Mouse (Mus musculus) kidney, embryonic 16.5 days (tissue): ENCODE data around the gene Tent2. TPM values are rescaled to one million over a fixed set of nuclear protein-coding genes. Genes with fewer than 3 reads are reported as not detected.

Experiments used
- ATAC-seq: fragments of 200-750 bp; cut with Nextera tagmentation; 2 replicates; pipeline ENCODE4 v1.8.0; 2017; ENCODE audit warnings: moderate TSS enrichment; ENCODE audit not compliant: low FRiP score, low TSS enrichment
- H3K27ac ChIP-seq: fragments of 300-500 bp; sonication (generic); 2 replicates; pipeline ENCODE4 v1.5.1; 2014; ENCODE audit warnings: low read length
- H3K27me3 ChIP-seq: fragments of 300-500 bp; sonication (generic); 2 replicates; pipeline ENCODE4 v1.6.1; 2014; ENCODE audit warnings: low read length, control low read depth, mixed read lengths; ENCODE audit not compliant: insufficient read depth
- H3K36me3 ChIP-seq: fragments of 300-500 bp; sonication (generic); 2 replicates; pipeline ENCODE4 v1.6.1; 2014; ENCODE audit warnings: low read length, control low read depth, mixed read lengths; ENCODE audit not compliant: insufficient read depth
- H3K4me1 ChIP-seq: fragments of 300-500 bp; sonication (generic); 2 replicates; pipeline ENCODE4 v1.6.1; 2014; ENCODE audit warnings: low read length, control low read depth, mixed read lengths; ENCODE audit not compliant: insufficient read depth
- H3K4me2 ChIP-seq: fragments of 300-500 bp; sonication (generic); replicated peaks from 2 replicates; pipeline ENCODE4 v1.6.1; 2014; ENCODE audit warnings: low read depth, low read length
- H3K4me3 ChIP-seq: fragments of 300-500 bp; sonication (generic); 2 replicates; pipeline ENCODE4 v1.5.1; 2014; ENCODE audit warnings: mild to moderate bottlenecking, low read length
- H3K9ac ChIP-seq: fragments of 300-500 bp; sonication (generic); replicated peaks from 2 replicates; pipeline ENCODE4 v1.6.1; 2014; ENCODE audit warnings: low read length
- H3K9me3 ChIP-seq: fragments of 300-500 bp; sonication (generic); 2 replicates; pipeline ENCODE4 v1.6.1; 2016; ENCODE audit warnings: low read length, control low read depth
- WGBS: fragments of 180-500 bp; shearing (Covaris S2); extraction: QIAGEN DNeasy Blood & Tissue Kit; methylation state at CpG from one replicate; pipeline ENCODE4 v1.1.7; 2014; 5-methylcytosine and 5-hydroxymethylcytosine counted together
- polyA plus RNA-seq: library from polyadenylated mRNA; unstranded; fragments of >200 nt; fragmentation: Nextera tagmentation; extraction: Ambion mirVana; gene quantifications from 2 replicates; pipeline ENCODE4 v1.2.1, GENCODE M21; 2015

Gene Tent2
- 55.4 and 58.3 TPM in 2 replicates for polyA plus RNA-seq

DNA sequence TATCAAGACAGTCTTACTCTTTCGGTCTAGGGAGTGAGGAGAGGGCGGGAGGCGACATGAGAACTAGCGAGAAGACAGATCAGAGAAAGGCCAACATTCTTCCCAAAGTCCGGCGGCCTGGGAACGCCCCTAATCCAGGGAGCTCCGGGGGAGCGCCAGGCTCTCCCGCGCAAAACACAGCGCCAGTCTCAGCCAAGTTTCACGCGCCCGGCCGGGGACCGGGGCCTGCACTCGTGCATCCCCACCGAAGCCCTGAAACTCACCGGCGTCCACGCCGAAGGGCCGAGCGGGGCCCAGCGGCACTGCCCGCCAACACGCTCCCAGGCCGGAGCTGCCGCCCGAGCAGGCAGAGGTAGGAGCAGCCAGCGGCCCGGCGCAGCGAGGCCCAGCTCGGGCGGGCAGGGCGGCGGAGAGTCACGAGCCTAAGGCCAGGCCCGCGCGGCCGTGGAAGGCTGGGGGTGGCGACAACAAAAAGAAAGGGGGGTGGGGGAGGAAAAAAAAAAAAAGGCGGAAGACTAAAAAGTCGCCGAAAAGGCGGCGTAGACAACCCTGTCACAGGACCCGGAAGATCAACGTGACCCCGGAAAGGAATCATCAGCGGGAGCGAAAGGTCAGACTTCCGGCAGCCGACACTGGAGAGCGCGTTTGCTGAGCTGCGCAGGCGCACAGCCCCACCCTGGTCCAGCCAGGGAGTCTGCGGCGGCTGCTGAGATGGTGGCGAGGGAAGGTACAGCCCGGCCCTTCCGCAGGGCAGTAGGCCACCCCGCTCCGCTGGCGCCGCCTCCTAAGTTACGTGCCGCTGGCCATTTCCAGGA, at the start of gene Tent2:
TSS of gene Tent2 (minus strand) at position 555 of the 815 bp plus-strand sequence.
- peak within 1 kb of the TSS; percentile 99 for H3K9ac ChIP-seq
- WGBS, result under 1% methylated on average over 70 of the region's 72 CpGs
- peak within 1 kb of the TSS; percentile 96 for H3K27ac ChIP-seq
- peaks cover 16% of the 10 kb centered on the region for H3K4me1 ChIP-seq
- H3K27me3 ChIP-seq, result no peaks in the 10 kb centered on the region
- peak within 1 kb of the TSS; percentile 66 for H3K4me2 ChIP-seq
- 0 out of 2 replicates have a peak, but pooled peaks cover 3% of the 10 kb centered on the region for H3K36me3 ChIP-seq
- ATAC-seq, result peak; percentile 100
- H3K9me3 ChIP-seq, result no peaks in the 10 kb centered on the region
- peak within 1 kb of the TSS; percentile 97 for H3K4me3 ChIP-seq

- 80% methylated on average over 3 of the region's 3 CpGs for WGBS
- Histone ChIP-seq H3K4me1 (no peaks in the 10 kb centered on the region), H3K27ac (no peak overlapping the region), H3K36me3 (no peaks in the 10 kb centered on the region), H3K4me3 (no peak overlapping the region), H3K9me3 (no peaks in the 10 kb centered on the region), H3K9ac (no peak overlapping the region), H3K4me2 (no peak overlapping the region), H3K27me3 (no peaks in the 10 kb centered on the region)
- ATAC-seq, result no peak
Observed at GRCm38 (mm10) chr13:93241180-93241579, 49.0 kb upstream of the Tent2 start.

DNA sequence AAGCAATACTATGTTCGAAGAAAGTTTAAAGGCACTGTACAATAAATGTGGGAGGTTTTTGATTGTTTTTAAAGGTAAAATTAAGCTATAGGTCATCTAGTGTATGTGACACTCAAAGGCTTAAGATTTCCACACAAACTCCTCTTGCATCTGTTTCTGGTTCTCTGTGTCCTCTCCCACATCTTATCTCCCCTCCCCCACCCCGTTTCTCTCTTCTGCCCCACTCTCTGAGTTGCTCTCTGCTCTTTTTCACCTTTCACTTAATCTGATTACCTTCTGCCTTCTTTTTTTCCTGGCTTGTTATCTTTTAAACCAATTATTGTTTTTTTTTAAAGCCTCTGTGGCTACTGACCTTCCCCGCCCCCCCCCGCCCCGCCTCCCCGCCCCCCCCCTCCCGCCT, 47.4 kb upstream of the Tent2 start:
- no peak overlapping the region for H3K4me2 ChIP-seq
- ATAC-seq, result no peak
- 66% methylated on average over 6 of the region's 7 CpGs for WGBS

DNA sequence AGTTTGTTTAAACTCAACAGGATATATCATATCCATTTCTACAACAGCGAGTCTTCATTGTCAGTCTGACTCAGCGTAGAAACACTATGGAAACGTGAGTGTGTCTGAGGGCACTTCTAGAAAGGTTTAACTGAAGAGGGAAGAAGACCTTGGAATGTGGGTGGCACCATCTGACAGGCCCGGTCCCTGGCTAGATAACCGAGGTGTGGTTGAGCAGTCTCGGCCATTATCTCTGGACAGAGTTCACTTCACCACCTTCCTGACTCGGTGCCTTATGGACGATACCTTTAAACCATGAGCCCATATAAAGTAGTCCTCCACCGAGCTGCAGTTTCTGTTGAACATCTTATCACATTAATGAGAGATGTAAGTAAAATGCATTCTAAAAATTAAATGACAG, 46.9 kb upstream of the Tent2 start:
- no peak for ATAC-seq
- Histone ChIP-seq H3K4me1 (no peaks in the 10 kb centered on the region), H3K9ac (no peak overlapping the region), H3K27me3 (no peaks in the 10 kb centered on the region), H3K36me3 (no peaks in the 10 kb centered on the region), H3K4me2 (no peak overlapping the region), H3K9me3 (no peaks in the 10 kb centered on the region), H3K27ac (no peak overlapping the region), H3K4me3 (no peak overlapping the region)
- 84% methylated on average over 9 of the region's 9 CpGs for WGBS

More for the DNA sequence above, 47.4 kb upstream of the Tent2 start:
- no peak overlapping the region for H3K27ac ChIP-seq
- H3K27me3 ChIP-seq, result no peaks in the 10 kb centered on the region
- H3K4me3 ChIP-seq, result no peak overlapping the region
- no peaks in the 10 kb centered on the region for H3K4me1 ChIP-seq
- H3K9me3 ChIP-seq, result no peaks in the 10 kb centered on the region
- H3K9ac ChIP-seq, result no peak overlapping the region
- H3K36me3 ChIP-seq, result no peaks in the 10 kb centered on the region

- peak; percentile 39; the same call in 1 of the 2 replicates for ATAC-seq
- Histone ChIP-seq H3K4me2 (no peak overlapping the region), H3K9ac (no peak overlapping the region), H3K4me3 (no peak overlapping the region), H3K4me1 (no peaks in the 10 kb centered on the region), H3K27ac (no peak overlapping the region), H3K9me3 (no peaks in the 10 kb centered on the region), H3K27me3 (no peaks in the 10 kb centered on the region), H3K36me3 (no peaks in the 10 kb centered on the region)
- 56% methylated on average over 9 of the region's 9 CpGs for WGBS
Observed at GRCm38 (mm10) chr13:93237677-93238398, 45.7 kb upstream of the Tent2 start.

- no peaks in the 10 kb centered on the region for H3K9me3 ChIP-seq
- H3K27ac ChIP-seq, result no peak overlapping the region
- H3K9ac ChIP-seq, result no peak overlapping the region
- H3K36me3 ChIP-seq, result no peaks in the 10 kb centered on the region
- H3K4me2 ChIP-seq, result no peak overlapping the region
- ATAC-seq, result no peak
- H3K4me1 ChIP-seq, result no peaks in the 10 kb centered on the region
- WGBS, result 86% methylated on average over 4 of the region's 4 CpGs
- no peak overlapping the region for H3K4me3 ChIP-seq
- H3K27me3 ChIP-seq, result no peaks in the 10 kb centered on the region
Observed at GRCm38 (mm10) chr13:93234267-93235039, 42.3 kb upstream of the Tent2 start.

DNA sequence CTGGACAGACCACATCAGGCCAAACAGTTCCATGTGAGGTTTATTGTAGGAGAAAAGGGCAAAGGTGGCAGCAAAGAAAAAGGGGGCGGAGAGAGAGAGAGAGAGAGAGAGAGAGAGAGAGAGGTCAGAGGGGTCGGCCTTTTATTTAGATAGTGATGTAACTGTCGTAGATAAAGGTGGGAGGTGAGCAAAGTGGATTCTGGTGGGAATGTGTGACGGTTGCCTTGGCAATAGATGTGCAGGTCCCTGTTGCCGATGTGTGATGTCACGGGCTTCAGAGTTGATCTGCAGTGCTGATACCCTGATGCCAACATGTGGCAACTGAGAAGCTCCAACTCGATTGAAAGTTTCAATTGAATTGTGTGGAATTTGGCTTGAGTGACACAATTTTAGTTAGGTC, 40.1 kb upstream of the Tent2 start:
- H3K9me3 ChIP-seq, result no peaks in the 10 kb centered on the region
- H3K36me3 ChIP-seq, result no peaks in the 10 kb centered on the region
- H3K27me3 ChIP-seq, result no peaks in the 10 kb centered on the region
- no peak overlapping the region for H3K4me2 ChIP-seq
- no peaks in the 10 kb centered on the region for H3K4me1 ChIP-seq
- no peak overlapping the region for H3K4me3 ChIP-seq
- 84% methylated on average over 7 of the region's 7 CpGs for WGBS
- H3K27ac ChIP-seq, result no peak overlapping the region
- no peak for ATAC-seq
- H3K9ac ChIP-seq, result no peak overlapping the region

- Histone ChIP-seq H3K27me3 (no peaks in the 10 kb centered on the region), H3K4me1 (no peaks in the 10 kb centered on the region), H3K4me2 (no peak overlapping the region), H3K9me3 (no peaks in the 10 kb centered on the region), H3K9ac (no peak overlapping the region), H3K4me3 (no peak overlapping the region), H3K36me3 (no peaks in the 10 kb centered on the region), H3K27ac (0 out of 2 replicates have a peak overlapping the region, but pooled peaks have one; percentile 34)
- WGBS, result 46% methylated on average over 4 of the region's 4 CpGs
- ATAC-seq, result no peak
Observed at GRCm38 (mm10) chr13:93231016-93231415, 38.8 kb upstream of the Tent2 start.

- 73% methylated on average over 1 of the region's 1 CpGs for WGBS
- H3K4me1 ChIP-seq, result no peaks in the 10 kb centered on the region
- no peak for ATAC-seq
- H3K27ac ChIP-seq, result no peak overlapping the region
- H3K36me3 ChIP-seq, result no peaks in the 10 kb centered on the region
- H3K9ac ChIP-seq, result no peak overlapping the region
- no peak overlapping the region for H3K4me2 ChIP-seq
- no peak overlapping the region for H3K4me3 ChIP-seq
- no peaks in the 10 kb centered on the region for H3K9me3 ChIP-seq
- H3K27me3 ChIP-seq, result no peaks in the 10 kb centered on the region
Observed at GRCm38 (mm10) chr13:93211741-93212140, 19.6 kb upstream of the Tent2 start.
